Mouse (Mus musculus) ES-E14 (cell line): ENCODE measurements around the gene Rps26. TPM values are rescaled to one million over a fixed set of nuclear protein-coding genes. Genes with fewer than 3 reads are reported as not detected.

Experiments
- DNase-seq: peaks from one replicate; pipeline ENCODE4 v3.0.0-alpha.2; 2013; ENCODE audit warnings: low read depth, low spot score
- H3K27ac ChIP-seq: 2 replicates; pipeline ENCODE4 v1.5.1; 2012; ENCODE audit warnings: low read depth, mild to moderate bottlenecking, low read length, moderate library complexity, mixed read lengths; ENCODE audit not compliant: poor library complexity, insufficient read depth, severe bottlenecking
- H3K36me3 ChIP-seq: 2 replicates; pipeline ENCODE4 v1.6.1; 2012; ENCODE audit warnings: mild to moderate bottlenecking, low read length, moderate library complexity, mixed read lengths; ENCODE audit not compliant: control insufficient read depth, poor library complexity, insufficient read depth, severe bottlenecking
- H3K4me1 ChIP-seq, 2 experiments: fragments of 150-350 bp in 1 of 2; sonication (generic) in 1 of 2; 2 replicates each; pipeline ENCODE4 v1.6.1; 2012; ENCODE audit warnings: low read length in 2 of 2, mild to moderate bottlenecking in 1 of 2, mixed read lengths in 1 of 2; ENCODE audit not compliant: control insufficient read depth in 2 of 2, insufficient read depth in 2 of 2, poor library complexity in 1 of 2
- H3K4me3 ChIP-seq, 2 experiments: fragments of 150-350 bp in 1 of 2; sonication (generic) in 1 of 2; 2 replicates each; pipeline ENCODE4 v1.5.1; 2012; ENCODE audit warnings: low read length in 2 of 2, low read depth in 1 of 2, mild to moderate bottlenecking in 1 of 2, mixed read lengths in 1 of 2; ENCODE audit not compliant: insufficient read depth in 1 of 2, poor library complexity in 1 of 2, severe bottlenecking in 1 of 2
- H3K9ac ChIP-seq: 2 replicates; pipeline ENCODE4 v1.6.1; 2012; ENCODE audit warnings: low read depth, mild to moderate bottlenecking, low read length, mixed read lengths; ENCODE audit not compliant: poor library complexity, insufficient read depth, severe bottlenecking
- H3K9me3 ChIP-seq: fragments of 150-350 bp; sonication (generic); 2 replicates; pipeline ENCODE4 v1.6.1; 2012; ENCODE audit warnings: low read depth, mild to moderate bottlenecking, low read length; ENCODE audit not compliant: control insufficient read depth, insufficient read depth
- CHD2 ChIP-seq: IDR thresholded peaks from 2 replicates; pipeline ENCODE4 v1.6.1; 2014; ENCODE audit warnings: mild to moderate bottlenecking, low read depth, low read length, inconsistent platforms
- HCFC1 ChIP-seq: IDR thresholded peaks from 2 replicates; pipeline ENCODE4 v1.6.1; 2012; ENCODE audit warnings: low read length, inconsistent platforms, borderline replicate concordance; ENCODE audit not compliant: insufficient read depth
- MAFK ChIP-seq: IDR thresholded peaks from 2 replicates; pipeline ENCODE4 v1.6.1; 2014; ENCODE audit warnings: mild to moderate bottlenecking, low read depth, low read length, inconsistent platforms; ENCODE audit not compliant: insufficient read depth
- ZC3H11A ChIP-seq: IDR thresholded peaks from 2 replicates; pipeline ENCODE4 v1.6.1; 2012; ENCODE audit warnings: low read depth, mild to moderate bottlenecking, inconsistent platforms, low read length, borderline replicate concordance
- ZNF384 ChIP-seq: IDR thresholded peaks from 2 replicates; pipeline ENCODE4 v1.6.1; 2012; ENCODE audit warnings: low read depth, low read length, inconsistent platforms
- in situ Hi-C, 2 experiments: fragments of 600-800 bp; cut with MboI; formaldehyde crosslinking; loops; one replicate each; pipeline ENCODE4 v1.15.1; 2025; ENCODE audit warnings: low sequenced_read_pairs in 2 of 2, inconsistent platforms in 1 of 2; ENCODE audit not compliant: unreplicated experiment in 2 of 2
- total RNA-seq: library from RNA; depleted of rRNA; stranded (reverse); fragments of 300-350 nt; gene quantifications from 2 replicates; pipeline ENCODE4 v1.2.3, GENCODE M21; 2012

Gene Rps26
- total RNA-seq, 1 experiment: 1,982 TPM

- H3K4me1 ChIP-seq: peaks cover 0 to 4% of the 10 kb centered on the region in 2 experiments; a peak in 2 of 4 replicates
- H3K9ac ChIP-seq: peak overlapping the region; percentile 73
- H3K4me3 ChIP-seq: peak overlapping the region; percentile 75 to 80
- TF ChIP-seq HCFC1 (peak; percentile 49; the same call in 1 of the 2 replicates), ZNF384 (peak; percentile 100), CHD2 (no peak), MAFK (0 out of 2 replicates have a peak, but pooled peaks have one; percentile 33)
- H3K9me3 ChIP-seq: no peaks in the 10 kb centered on the region
- H3K27ac ChIP-seq: peak overlapping the region; percentile 54
- in situ Hi-C loops: no loop called here
- H3K36me3 ChIP-seq: no peaks in the 10 kb centered on the region
- no peak for DNase-seq
Measured at GRCm38 (mm10) chr10:128668790-128669672, 42.5 kb upstream of the Rps26 start.

- TF ChIP-seq ZC3H11A: no peak
- TF ChIP-seq HCFC1: no peak
- TF ChIP-seq MAFK: no peak
- no peak for TF ChIP-seq ZNF384
- no peak for TF ChIP-seq CHD2
- Histone ChIP-seq H3K9me3 (no peaks in the 10 kb centered on the region), H3K4me3 (no peak overlapping the region), H3K36me3 (no peaks in the 10 kb centered on the region), H3K27ac (no peak overlapping the region), H3K4me1 (no peaks in the 10 kb centered on the region; a peak in 2 of 4 replicates), H3K9ac (no peak overlapping the region)
- DNase-seq: no peak
- in situ Hi-C loops: no loop called here
Measured at GRCm38 (mm10) chr10:128665806-128666205, 39.3 kb upstream of the Rps26 start.

- no peaks in the 10 kb centered on the region for H3K36me3 ChIP-seq
- H3K9me3 ChIP-seq: no peaks in the 10 kb centered on the region
- H3K4me1 ChIP-seq: no peaks in the 10 kb centered on the region; a peak in 2 of 4 replicates
- H3K4me3 ChIP-seq: no peak overlapping the region
- in situ Hi-C loops: no loop called here
- no peak for TF ChIP-seq MAFK
- no peak for TF ChIP-seq ZC3H11A
- no peak for TF ChIP-seq HCFC1
- no peak for TF ChIP-seq CHD2
- no peak for TF ChIP-seq ZNF384
- DNase-seq: no peak
- H3K9ac ChIP-seq: no peak overlapping the region
- H3K27ac ChIP-seq: no peak overlapping the region
Measured at GRCm38 (mm10) chr10:128665307-128665706, 38.8 kb upstream of the Rps26 start.

GRCm38 (mm10) chr10:128664808-128665207 lies 38.3 kb upstream of the Rps26 start:
- no peaks in the 10 kb centered on the region for H3K36me3 ChIP-seq
- no peaks in the 10 kb centered on the region; a peak in 1 of 4 replicates for H3K4me1 ChIP-seq
- TF ChIP-seq ZC3H11A (no peak), CHD2 (no peak), MAFK (no peak), ZNF384 (no peak), HCFC1 (no peak)
- DNase-seq: no peak
- no peaks in the 10 kb centered on the region for H3K9me3 ChIP-seq
- H3K9ac ChIP-seq: no peak overlapping the region
- H3K4me3 ChIP-seq: no peak overlapping the region
- H3K27ac ChIP-seq: no peak overlapping the region
- in situ Hi-C loops: no loop called here
